Mouse (Mus musculus): ENCODE results near the gene Rngtt. TPM values are rescaled to one million over a fixed set of nuclear protein-coding genes. Genes with fewer than 3 reads are reported as not detected.

The Rngtt gene
- polyA plus RNA-seq, 1 experiment from 2014 or later = 19.2 TPM

Small RNAs within 50 kb of the gene (microRNA-seq; reads per million reads assigned to microRNA genes)
- not detected for gene Mir8118

Other genes with a start within 250 kb of the Rngtt start
- gene Gabrr2, start 247.3 kb upstream of the Rngtt start, polyA plus RNA-seq (2015; fragmentation: Nextera tagmentation; extraction: Ambion mirVana) = 0.17 and 0.29 TPM in 2 replicates
- gene Gabrr1, start 177.8 kb upstream of the Rngtt start, polyA plus RNA-seq (2015; fragmentation: Nextera tagmentation; extraction: Ambion mirVana) = not detected in 2 replicates
- gene Pm20d2, start 120.6 kb upstream of the Rngtt start, polyA plus RNA-seq (2015; fragmentation: Nextera tagmentation; extraction: Ambion mirVana) = 0.60 and 1.2 TPM in 2 replicates
- 5.0 and 5.5 TPM in 2 replicates for gene Srsf12, start 101.3 kb upstream of the Rngtt start, polyA plus RNA-seq (2015; fragmentation: Nextera tagmentation; extraction: Ambion mirVana)
- 81.9 and 83.0 TPM in 2 replicates for gene Pnrc1, start 20.1 kb upstream of the Rngtt start, polyA plus RNA-seq (2015; fragmentation: Nextera tagmentation; extraction: Ambion mirVana)

Data from kidney, embryonic 16.5 days (tissue).